Mouse (Mus musculus): ENCODE results near the gene Sptan1.

- TF ChIP-seq CTCF (IDR thresholded peaks at IDR 0.05) (no peak), EP300 (IDR thresholded peaks at IDR 0.05) (no peak)
These were observed 91.4 kb downstream of the Sptan1 start for GRCm38 (mm10) chr2:30056736-30057135.

Measured in lung, postnatal 0 days (tissue).